Comparison of ENCODE assay signal across 25 mouse cellular contexts in the genomic region with DNA sequence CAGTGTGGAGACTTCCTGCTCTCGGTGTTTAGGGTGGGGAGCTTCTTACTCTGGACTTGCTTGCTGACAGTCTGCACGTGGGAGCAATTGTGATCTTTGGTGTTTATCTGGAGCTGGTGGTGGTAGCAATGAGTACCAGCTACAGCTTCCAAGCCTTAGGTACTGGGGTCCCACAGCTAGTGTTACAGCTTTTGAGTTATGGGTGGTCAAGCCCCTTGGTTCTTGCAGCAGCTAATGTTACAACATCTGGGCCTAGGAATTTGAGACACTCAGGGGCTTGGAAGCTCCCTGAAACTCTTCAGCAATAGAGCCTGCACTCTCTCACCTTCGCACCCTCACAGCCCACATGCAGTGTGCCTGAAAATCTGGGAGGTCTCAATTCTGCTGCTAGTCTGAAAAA. TPM values are rescaled to one million over a fixed set of nuclear protein-coding genes. Genes with fewer than 3 reads are reported as not detected.
DNase-seq lines count a peak whose midpoint lies in the region; ATAC-seq lines count a peak whose summit lies in the region.
"Had no signal": no experiment of that assay in that cellular context is flagged by ENCODE, and none has a peak within 500 bp of the region (broad histone marks: within the 10 kb centered on the region; RNA-seq: fewer than 3 reads in every experiment).

No protein-coding gene starts in this region.

- no peaks in the 10 kb centered on the region for H3K9me3 ChIP-seq in kidney, embryonic 14.5 days (ENCODE audit: control insufficient read depth, low read length)
- H3K9me3 ChIP-seq in kidney, embryonic 16.5 days (ENCODE audit: low read length) = no peaks in the 10 kb centered on the region
- H3K9me3 ChIP-seq: embryonic facial prominence, embryonic 13.5 days; embryonic facial prominence, embryonic 15.5 days; forebrain, embryonic 10.5 days; forebrain, embryonic 12.5 days had no signal

- no peak overlapping the region for H3K9ac ChIP-seq in kidney, embryonic 14.5 days (ENCODE audit: low read depth, low read length)
- H3K9ac ChIP-seq in kidney, embryonic 16.5 days (replicated peaks; ENCODE audit: low read length) = no peak overlapping the region
- H3K9ac ChIP-seq: embryonic facial prominence, embryonic 13.5 days; embryonic facial prominence, embryonic 15.5 days; forebrain, embryonic 12.5 days had no signal

- no peak overlapping the region for H3K27ac ChIP-seq in kidney, embryonic 14.5 days (ENCODE audit: low read depth, low read length)
- no peak overlapping the region for H3K27ac ChIP-seq in kidney, embryonic 16.5 days (ENCODE audit: low read length)
- H3K27ac ChIP-seq: embryonic facial prominence, embryonic 13.5 days; embryonic facial prominence, embryonic 15.5 days; forebrain, embryonic 10.5 days; forebrain, embryonic 12.5 days had no signal

- WGBS in kidney, embryonic 14.5 days = 34% methylated on average over 3 of the region's 3 CpGs
- 28% methylated on average over 3 of the region's 3 CpGs for WGBS in kidney, embryonic 16.5 days

- DNase-seq in kidney, postnatal 10 days = no peak
- DNase-seq in kidney, adult 18-20 months = no peak
- peak; percentile 14 for DNase-seq in lung, postnatal 10 days
- DNase-seq in lung, postnatal 36 days = no peak
- DNase-seq: adrenal gland, adult 2 months; adrenal gland, postnatal 10 days; adrenal gland, postnatal 25 days; cerebellum, adult 11 months; cerebellum, adult 18-20 months; cerebellum, adult 8-10 months; cerebellum, adult 9-11 months; cerebellum, postnatal 14 days; cerebellum, postnatal 36 days; embryo, embryonic 11 days had no signal

- ATAC-seq in kidney, embryonic 14.5 days (ENCODE audit: low FRiP score, low TSS enrichment) = peak; percentile 47; the same call in 1 of the 2 replicates
- peak; percentile 60 for ATAC-seq in kidney, embryonic 16.5 days (ENCODE audit: low FRiP score, low TSS enrichment)
- ATAC-seq: forebrain, embryonic 14.5 days had no signal

- no peaks in the 10 kb centered on the region for H3K36me3 ChIP-seq in kidney, embryonic 14.5 days (ENCODE audit: control insufficient read depth, insufficient read depth, low read length)
- H3K36me3 ChIP-seq in kidney, embryonic 16.5 days (ENCODE audit: insufficient read depth, low read length) = no peaks in the 10 kb centered on the region
- H3K36me3 ChIP-seq: embryonic facial prominence, embryonic 13.5 days; embryonic facial prominence, embryonic 15.5 days; forebrain, embryonic 10.5 days; forebrain, embryonic 12.5 days had no signal

- H3K4me3 ChIP-seq in kidney, embryonic 14.5 days (ENCODE audit: low read length) = no peak overlapping the region
- no peak overlapping the region for H3K4me3 ChIP-seq in kidney, embryonic 16.5 days (ENCODE audit: low read length)
- H3K4me3 ChIP-seq: embryonic facial prominence, embryonic 13.5 days; embryonic facial prominence, embryonic 15.5 days; erythroblast, embryonic 14.5 days; forebrain, embryonic 10.5 days; forebrain, embryonic 12.5 days had no signal

- no peak overlapping the region for H3K4me2 ChIP-seq in kidney, embryonic 14.5 days (replicated peaks; ENCODE audit: low read depth, low read length)
- no peak overlapping the region for H3K4me2 ChIP-seq in kidney, embryonic 16.5 days (replicated peaks; ENCODE audit: low read depth, low read length)
- H3K4me2 ChIP-seq: embryonic facial prominence, embryonic 13.5 days; embryonic facial prominence, embryonic 15.5 days; forebrain, embryonic 12.5 days had no signal

- H3K4me1 ChIP-seq in kidney, embryonic 14.5 days (ENCODE audit: control insufficient read depth, insufficient read depth, low read length) = no peaks in the 10 kb centered on the region
- H3K4me1 ChIP-seq in kidney, embryonic 16.5 days (ENCODE audit: insufficient read depth, low read length) = peaks cover 12% of the 10 kb centered on the region
- H3K4me1 ChIP-seq: embryonic facial prominence, embryonic 15.5 days had no signal

- no peaks in the 10 kb centered on the region for H3K27me3 ChIP-seq in kidney, embryonic 14.5 days (ENCODE audit: control insufficient read depth, insufficient read depth, low read length)
- no peaks in the 10 kb centered on the region for H3K27me3 ChIP-seq in kidney, embryonic 16.5 days (ENCODE audit: insufficient read depth, low read length)

RNA-seq across cellular contexts. Expression of a gene that starts 8.3 kb away (rescaled TPM):
- polyA plus RNA-seq in kidney, embryonic 14.5 days (2014; fragmentation: Nextera tagmentation; extraction: Ambion mirVana) = 3.4 and 3.9 TPM in 2 replicates
- 10.7 and 11.8 TPM in 2 replicates for polyA plus RNA-seq in kidney, embryonic 16.5 days (2015; fragmentation: Nextera tagmentation; extraction: Ambion mirVana)
- polyA plus RNA-seq: adrenal gland, adult 2 months; brain, embryonic 14.5 days; C2C12; embryonic facial prominence, embryonic 15.5 days; erythroblast, embryonic 14.5 days; forebrain, embryonic 12.5 days; forebrain, embryonic 14.5 days had no signal

RNA-seq across cellular contexts. Expression of a gene that starts 26.4 kb away (rescaled TPM):
- not detected in 2 replicates for polyA plus RNA-seq in kidney, embryonic 14.5 days (2014; fragmentation: Nextera tagmentation; extraction: Ambion mirVana)
- not detected in 2 replicates for polyA plus RNA-seq in kidney, embryonic 16.5 days (2015; fragmentation: Nextera tagmentation; extraction: Ambion mirVana)
- polyA plus RNA-seq: adrenal gland, adult 2 months; brain, embryonic 14.5 days; C2C12; embryonic facial prominence, embryonic 11.5 days; embryonic facial prominence, embryonic 13.5 days; embryonic facial prominence, embryonic 15.5 days; erythroblast, embryonic 14.5 days; forebrain, embryonic 10.5 days; forebrain, embryonic 12.5 days; forebrain, embryonic 14.5 days had no signal

RNA-seq across cellular contexts. Expression of a gene that starts 27.7 kb away (rescaled TPM):
- not detected in 2 replicates for polyA plus RNA-seq in kidney, embryonic 14.5 days (2014; fragmentation: Nextera tagmentation; extraction: Ambion mirVana)
- polyA plus RNA-seq in kidney, embryonic 16.5 days (2015; fragmentation: Nextera tagmentation; extraction: Ambion mirVana) = not detected in 2 replicates
- polyA plus RNA-seq: adrenal gland, adult 2 months; C2C12; embryonic facial prominence, embryonic 11.5 days; embryonic facial prominence, embryonic 13.5 days; embryonic facial prominence, embryonic 15.5 days; erythroblast, embryonic 14.5 days; forebrain, embryonic 10.5 days; forebrain, embryonic 12.5 days; forebrain, embryonic 14.5 days had no signal

RNA-seq across cellular contexts. Expression of a gene that starts 42.4 kb away (rescaled TPM):
- polyA plus RNA-seq in kidney, embryonic 14.5 days (2014; fragmentation: Nextera tagmentation; extraction: Ambion mirVana) = 10.9 and 15.5 TPM in 2 replicates
- 12.9 and 13.9 TPM in 2 replicates for polyA plus RNA-seq in kidney, embryonic 16.5 days (2015; fragmentation: Nextera tagmentation; extraction: Ambion mirVana)
